Mouse (Mus musculus): ENCODE data around the gene 1110032A03Rik.
A peak's percentile ranks its signal among the peaks of the same experiment; 100 is the strongest.

Gene 1110032A03Rik

GRCm38 (mm10) chr9:50734989-50735388 lies 40.3 kb downstream of the 1110032A03Rik start:
- no peak for DNase-seq (ENCODE audit: low read depth, low spot score)

DNA sequence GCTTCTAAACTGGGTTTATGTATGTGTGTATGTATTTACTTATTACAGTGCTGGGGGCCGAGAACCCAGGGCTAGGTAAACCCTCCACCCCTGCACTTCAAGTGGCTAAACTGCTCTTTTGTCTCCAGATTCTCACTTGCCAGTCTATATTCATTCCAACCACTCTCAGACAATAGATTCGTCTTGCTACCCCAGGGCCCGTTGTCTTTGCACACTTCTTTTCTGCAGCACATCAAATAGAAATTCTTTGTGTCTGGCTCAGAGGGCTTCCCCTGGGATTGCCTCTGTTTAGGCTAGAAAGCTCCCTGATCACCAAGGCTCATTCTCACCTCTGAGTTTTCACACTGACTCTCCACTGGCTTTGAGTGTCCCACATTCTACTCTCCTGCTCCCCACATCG lies 42.8 kb downstream of the 1110032A03Rik start:
- DNase-seq (ENCODE audit: low read depth, low spot score), result no peak

DNA sequence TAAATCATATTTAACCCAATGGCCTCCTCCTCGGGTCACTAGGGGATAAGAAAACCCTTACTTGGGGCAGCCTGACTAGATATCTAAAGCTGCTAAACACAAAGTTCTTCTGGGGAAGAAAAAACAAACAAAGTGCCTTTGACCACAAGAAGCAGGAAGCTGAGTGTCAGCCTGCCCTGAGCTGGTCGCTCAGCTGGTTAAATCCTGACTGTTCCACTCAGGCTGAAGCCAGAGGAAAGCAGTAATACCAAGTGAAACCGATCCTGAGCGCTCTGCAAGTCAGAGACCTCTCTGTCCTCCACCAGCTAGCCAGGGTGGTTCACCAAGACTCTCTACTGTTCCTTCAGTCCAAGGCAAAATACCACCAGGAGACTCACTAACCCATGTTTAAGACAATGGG lies 45.7 kb downstream of the 1110032A03Rik start:
- DNase-seq (ENCODE audit: low read depth, low spot score), result no peak

DNA sequence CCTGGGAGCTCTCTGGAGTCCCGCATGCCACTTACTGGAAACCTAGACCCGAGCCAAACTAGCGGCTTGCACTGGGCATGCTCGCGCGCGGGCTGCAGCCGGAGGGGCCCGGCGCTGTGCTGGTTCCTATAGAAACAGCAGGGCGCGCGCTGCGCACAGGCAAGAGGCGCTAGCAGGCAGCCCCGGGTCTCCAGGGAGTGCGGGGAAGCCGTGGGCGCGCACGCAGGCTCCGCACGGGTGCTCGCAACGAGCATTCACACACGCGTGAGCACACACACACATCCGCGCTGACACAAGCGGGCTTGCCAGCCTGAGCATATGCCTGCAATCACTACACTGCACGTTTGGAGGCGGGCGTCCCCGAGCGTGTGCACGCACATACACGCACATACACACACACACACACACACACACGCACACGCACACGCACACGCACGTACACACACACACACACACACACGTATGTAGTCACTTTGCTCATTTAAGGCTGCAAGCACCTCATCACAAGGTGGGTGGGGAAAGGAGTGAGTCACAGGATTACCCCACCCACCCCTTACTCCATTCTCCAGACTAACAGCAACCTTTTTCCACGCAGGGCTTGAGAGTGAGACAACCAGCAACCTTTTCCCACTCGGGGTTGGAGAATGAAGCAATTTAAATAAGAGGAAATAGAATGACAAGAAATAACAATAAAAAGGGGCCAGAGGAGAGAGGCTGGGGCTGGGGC lies 47.2 kb downstream of the 1110032A03Rik start:
- peak; percentile 89 for DNase-seq (ENCODE audit: low read depth, low spot score)

DNA sequence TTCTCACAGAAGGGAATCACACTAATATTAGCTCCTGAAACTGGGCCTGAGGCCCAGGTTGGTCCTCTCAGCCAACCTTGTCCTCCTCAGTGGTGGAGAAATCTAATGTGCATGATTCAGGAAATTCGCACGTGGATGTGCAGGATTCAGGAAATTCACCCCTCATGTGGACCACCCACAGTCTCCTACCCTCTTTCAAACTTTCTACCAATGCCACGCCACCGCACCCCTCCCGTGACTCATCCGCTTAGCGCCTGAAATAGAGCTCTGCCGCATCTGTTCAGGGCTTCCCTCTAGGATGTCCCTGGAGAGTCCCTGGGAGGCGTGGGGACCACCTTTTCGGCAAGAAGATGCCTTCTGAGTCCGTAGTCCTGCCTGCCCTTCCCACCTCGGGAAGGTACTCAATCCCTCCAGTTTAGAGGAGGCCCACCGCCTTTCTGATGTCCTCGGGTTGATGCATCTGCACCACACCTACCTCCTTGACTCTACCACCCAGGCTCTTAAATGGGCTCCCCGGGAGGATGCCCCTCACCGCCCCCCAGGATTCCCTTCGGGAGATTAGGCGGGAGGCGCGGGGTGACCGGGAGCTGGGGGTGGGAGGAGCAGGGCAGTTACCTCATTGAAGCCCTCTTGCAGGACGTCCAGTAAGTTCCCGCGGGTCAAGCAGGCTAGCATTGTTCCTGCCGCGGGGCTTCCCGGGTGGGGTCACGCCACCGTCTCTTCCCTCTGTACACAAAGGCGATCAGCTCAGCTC lies 48.0 kb downstream of the 1110032A03Rik start:
- DNase-seq (ENCODE audit: low read depth, low spot score), result no peak

DNA sequence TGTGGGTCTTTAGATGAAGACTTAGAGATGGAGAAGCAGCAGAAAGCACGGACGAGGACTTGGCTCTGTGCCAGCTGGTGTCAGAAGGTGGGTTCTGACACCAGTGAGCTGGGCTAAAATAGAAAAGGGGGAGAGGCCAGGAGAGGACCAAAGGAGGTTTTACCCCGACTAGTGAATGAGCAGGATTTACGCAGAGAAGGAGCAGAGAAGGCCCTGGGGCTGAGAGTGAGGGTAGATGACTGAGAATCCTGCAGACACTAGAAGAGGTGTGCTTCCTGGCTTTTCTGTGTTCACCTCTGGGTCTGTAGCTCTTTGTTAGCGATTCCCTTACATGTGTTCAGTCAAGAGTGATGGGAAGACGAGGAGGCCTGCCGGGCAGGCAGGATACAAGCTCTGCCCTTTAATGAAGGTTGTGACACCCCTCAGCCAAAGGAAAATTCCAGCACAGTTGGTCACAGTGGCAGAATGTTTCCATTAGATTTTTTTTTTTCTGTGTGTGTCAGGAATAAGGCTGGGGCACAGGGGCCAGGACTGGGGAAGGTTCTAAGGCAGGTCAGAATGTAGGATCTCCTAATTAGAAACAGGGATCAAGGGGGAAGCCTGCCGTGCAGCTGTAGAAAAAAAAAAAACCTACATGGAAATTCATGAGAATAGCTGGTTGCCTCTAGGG lies 49.3 kb downstream of the 1110032A03Rik start:
- DNase-seq (ENCODE audit: low read depth, low spot score), result no peak

DNA sequence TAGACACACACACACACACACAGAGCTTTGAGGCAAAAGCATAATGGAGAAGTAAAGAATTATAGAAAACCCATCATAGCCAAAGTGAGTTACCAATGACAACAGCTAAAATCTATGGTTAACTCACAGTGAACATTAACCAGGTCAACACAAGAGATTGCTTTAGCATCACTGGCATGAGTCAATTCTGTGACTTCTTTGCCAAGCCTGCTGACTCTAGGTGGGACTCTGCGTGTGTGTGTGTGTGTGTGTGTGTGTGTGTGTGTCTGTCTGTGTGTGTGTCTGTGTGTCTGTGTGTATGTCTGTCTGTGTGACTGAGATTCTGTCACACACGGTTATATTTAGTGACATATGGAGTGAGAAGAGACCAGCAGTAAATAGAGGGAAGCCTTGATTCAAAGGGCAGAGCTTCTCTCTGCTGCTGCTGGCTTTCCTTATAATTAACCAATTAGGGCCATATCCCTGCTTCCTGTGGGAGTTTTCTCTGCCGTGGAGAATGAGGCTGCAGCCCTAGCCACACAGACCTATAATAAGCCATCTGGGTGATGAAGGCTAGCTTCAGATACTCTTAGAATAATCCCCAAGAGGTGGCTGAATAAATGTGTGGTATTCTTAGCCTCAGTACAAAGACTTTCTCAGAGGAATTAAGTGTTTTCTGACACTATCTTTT lies 50.5 kb downstream of the 1110032A03Rik start:
- no peak for DNase-seq (ENCODE audit: low read depth, low spot score)

- DNase-seq (ENCODE audit: low read depth, low spot score), result no peak
Measured at GRCm38 (mm10) chr9:50724147-50724546, 51.2 kb downstream of the 1110032A03Rik start.

DNA sequence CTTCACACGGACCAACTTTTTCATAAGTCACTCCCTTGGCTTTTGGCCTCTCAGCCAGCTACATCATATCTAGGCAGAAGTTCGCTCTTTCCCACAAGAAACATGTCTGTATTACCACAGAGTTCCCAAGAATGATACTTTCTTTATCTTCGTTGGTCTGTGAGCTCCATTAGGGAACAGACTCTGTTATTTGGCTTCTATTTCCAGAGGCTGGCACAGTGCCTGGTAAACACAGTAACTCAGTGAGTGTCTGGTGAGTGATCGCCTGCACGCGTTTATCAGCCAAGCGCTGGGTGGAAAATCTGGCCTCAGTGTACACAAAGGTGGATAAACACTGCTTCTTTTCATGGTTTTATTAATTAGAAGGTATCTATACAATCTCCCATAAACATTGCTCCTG lies 51.9 kb downstream of the 1110032A03Rik start:
- DNase-seq (ENCODE audit: low read depth, low spot score), result no peak

- DNase-seq (ENCODE audit: low read depth, low spot score), result no peak
Measured at GRCm38 (mm10) chr9:50722451-50722911, 52.8 kb downstream of the 1110032A03Rik start.

DNA sequence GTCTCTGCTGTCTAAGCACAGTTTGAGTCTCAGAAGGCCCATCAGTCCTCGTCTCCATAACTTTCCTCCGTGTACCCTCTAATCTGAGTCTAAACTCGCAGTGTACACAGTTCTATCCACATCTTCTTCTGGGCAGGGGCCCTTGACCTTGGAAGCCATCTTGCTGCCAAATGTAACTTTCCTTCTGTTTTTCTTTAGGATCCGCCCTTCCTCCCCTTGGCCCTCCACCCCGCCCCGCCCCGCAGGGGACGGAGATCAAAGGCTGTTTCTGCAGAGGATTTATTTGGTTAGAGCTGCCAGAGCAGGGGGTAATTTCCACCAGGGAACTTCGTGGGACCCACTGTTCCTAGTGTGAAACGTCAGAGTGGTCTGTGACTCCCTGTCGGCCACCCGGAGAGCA lies 54.3 kb downstream of the 1110032A03Rik start:
- no peak for DNase-seq (ENCODE audit: low read depth, low spot score)

DNA sequence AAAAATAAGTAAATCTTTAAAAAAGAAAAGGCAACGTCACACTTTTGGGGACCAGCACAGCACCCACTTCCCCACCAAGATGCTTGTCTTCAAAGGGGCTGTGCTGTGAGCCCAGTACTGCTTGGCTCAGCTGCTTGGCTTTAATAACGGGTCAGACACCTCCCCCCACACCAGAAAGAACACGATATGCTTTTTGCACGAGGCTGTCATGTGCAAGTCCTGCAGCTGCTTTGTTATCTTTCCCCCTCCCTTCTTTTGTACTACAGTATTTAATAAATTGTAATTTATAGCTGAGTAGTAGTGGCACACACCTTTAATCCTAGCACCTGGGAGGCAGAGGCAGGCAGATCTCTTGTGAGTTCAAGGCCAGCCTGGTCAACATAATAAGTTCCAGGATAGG lies 56.4 kb downstream of the 1110032A03Rik start:
- no peak for DNase-seq (ENCODE audit: low read depth, low spot score)

GRCm38 (mm10) chr9:50714188-50714587 lies 61.1 kb downstream of the 1110032A03Rik start:
- DNase-seq (ENCODE audit: low read depth, low spot score), result no peak

All from brain, embryonic 18.5 days (tissue).